Mouse (Mus musculus) layer of hippocampus, adult 2 months (tissue): ENCODE measurements around the gene Lrrc57. TPM values are rescaled to one million over a fixed set of nuclear protein-coding genes. Genes with fewer than 3 reads are reported as not detected.
A peak's percentile ranks its signal among the peaks of the same experiment; 100 is the strongest.

Experiments
- DNase-seq, 2 experiments: peaks; one replicate each; pipeline ENCODE4 v3.0.0; 2022; ENCODE audit warnings: low spot score in 2 of 2
- H3K27ac ChIP-seq: fragments of 200-600 bp; 2 replicates; pipeline ENCODE4 v1.8.1; 2022
- H3K4me3 ChIP-seq: fragments of 200-600 bp; 2 replicates; pipeline ENCODE4 v1.8.1; 2022; ENCODE audit warnings: mild to moderate bottlenecking
- CTCF ChIP-seq: fragments of 200-600 bp; conservative IDR thresholded peaks from 2 replicates; pipeline ENCODE4 v1.8.1; 2022; ENCODE audit warnings: antibody characterized with exemption, mild to moderate bottlenecking, moderate library complexity
- total RNA-seq, 2 experiments: library from RNA; stranded (reverse); gene quantifications; 2 replicates each; pipeline ENCODE4 v1.2.3; 2021

Lrrc57 gene
- total RNA-seq, 2 experiments from 2014 or later: 34.7 to 43.4 TPM

DNA sequence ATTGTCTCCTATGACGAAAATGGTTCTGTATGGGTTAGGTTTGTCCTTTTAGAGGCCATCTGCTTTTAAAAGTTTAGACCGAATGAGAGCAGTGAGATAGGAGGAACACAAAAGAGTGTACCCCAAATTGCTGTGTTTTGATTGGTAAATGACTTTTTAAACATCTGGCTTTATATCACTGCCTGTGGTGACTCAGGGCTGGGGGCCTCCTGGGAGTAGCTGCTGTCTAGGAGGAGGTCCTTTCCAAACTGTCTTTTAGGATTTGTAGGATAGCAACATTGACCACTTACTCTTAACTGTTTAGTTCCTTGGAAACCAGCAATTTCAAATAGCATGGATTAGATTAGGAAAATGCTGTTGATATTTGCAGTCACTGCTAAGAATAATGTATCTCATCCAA is 20.9 kb upstream of the Lrrc57 start:
- TF ChIP-seq CTCF: no peak
- peak overlapping the region; percentile 8 for H3K4me3 ChIP-seq
- no peak for DNase-seq
- peak overlapping the region; percentile 81 for H3K27ac ChIP-seq

DNA sequence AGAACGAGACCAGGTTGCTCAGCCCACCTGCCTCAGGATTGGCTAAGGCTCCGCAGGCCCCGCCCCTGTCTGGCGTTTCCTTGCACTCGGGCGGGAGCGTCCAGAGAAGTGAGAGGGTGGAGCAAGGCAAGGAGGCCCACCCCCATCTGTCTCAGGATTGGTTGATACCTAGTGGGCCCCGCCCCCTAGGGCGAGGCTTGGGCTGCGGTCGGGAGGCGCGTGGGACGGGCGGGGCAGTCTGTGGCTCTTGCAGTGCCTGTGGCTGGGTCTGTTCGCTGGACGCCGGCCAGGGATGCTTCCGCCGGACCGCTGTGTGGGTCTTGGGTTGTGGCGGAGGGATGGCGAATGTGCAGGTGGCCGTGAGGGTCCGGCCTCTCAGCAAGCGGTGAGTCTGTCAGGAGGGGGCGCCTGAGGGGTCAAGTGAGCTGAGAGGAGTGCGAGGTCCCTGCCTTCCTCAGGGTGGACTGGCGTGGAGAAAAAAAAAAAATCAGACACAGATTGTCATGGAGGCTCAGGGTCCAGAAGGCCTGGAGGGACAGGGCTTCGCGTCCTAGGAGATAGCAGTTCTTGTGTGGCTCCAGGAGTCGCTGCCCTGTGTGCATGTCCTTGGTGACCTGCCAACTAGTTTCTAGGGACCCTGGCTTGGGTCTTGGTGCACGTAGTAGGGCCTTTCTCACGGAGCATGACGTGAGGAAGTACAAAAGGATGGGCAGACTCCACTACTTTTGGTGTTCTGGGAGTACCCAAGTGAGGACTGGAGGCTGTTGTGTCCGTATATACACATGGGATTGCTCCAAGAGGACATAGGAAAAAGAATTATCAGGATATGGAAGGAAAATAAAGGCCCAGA is 19.8 kb upstream of the Lrrc57 start, which contains the start of gene Stard9:
Gene Stard9, plus strand, starts transcription at position 236 of the 850 bp plus-strand sequence.
- peak within 1 kb of the TSS; percentile 81 for H3K27ac ChIP-seq
- DNase-seq: peak; percentile 95 to 98
- TF ChIP-seq CTCF: no peak; the same call in none of the 2 replicates
- peak within 1 kb of the TSS; percentile 66 for H3K4me3 ChIP-seq

DNA sequence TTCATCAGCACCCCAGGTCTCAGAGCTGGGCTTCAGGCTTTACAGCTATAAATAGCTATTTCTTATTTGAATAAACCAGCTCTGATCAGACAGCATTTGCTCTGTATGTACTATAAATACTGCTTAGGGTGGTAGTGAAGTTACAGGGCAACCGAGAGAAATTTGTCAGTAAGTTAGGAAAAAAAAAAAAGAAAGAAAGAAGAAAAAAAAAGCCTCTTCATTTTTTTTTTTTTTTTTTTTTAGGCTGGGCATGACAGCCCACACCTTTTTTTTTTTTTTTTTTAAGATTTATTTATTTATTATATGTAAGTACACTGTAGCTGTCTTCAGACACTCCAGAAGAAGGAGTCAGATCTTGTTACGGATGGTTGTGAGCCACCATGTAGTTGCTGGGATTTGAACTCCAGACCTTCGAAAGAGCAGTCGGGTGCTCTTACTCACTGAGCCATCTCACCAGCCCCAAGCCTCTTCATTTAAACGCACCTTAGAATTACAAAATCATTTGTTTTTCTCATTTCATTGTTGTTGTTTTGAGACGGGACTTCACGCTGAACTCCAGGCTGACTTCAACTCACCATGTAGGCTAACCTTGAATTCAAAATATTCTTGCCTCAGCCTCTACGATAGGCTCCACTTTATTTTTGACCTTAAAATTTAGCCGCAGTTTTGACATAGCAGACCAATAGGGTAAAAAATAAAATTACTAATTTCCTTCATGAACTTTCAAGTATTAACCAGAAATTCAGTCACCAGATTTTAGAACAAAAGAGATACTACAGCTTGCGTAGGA is 19.0 kb upstream of the Lrrc57 start:
- no peak for TF ChIP-seq CTCF
- no peak for DNase-seq
- no peak overlapping the region; the same call in 1 of the 2 replicates for H3K27ac ChIP-seq
- H3K4me3 ChIP-seq: peak overlapping the region; percentile 66

DNA sequence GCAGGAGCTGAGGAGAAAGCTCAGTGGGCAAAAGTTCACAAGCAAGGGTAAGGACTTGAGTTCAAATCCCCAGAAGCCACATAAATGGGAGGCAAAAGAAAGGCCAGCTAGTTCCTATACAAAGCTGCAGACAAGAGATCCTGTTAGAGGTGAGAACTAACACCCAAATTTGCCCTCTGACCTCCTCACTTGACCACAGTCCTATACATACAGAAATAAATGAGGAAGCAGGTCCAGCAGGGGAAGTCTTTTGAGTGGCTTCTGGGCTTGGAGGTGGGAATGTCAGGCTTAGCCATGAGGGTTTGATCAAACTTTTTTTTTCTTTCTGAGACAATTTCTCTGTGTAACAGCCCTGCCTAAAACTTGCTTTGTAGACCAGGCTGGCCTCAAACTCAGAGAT is 13.6 kb upstream of the Lrrc57 start:
- Histone ChIP-seq H3K4me3 (no peak overlapping the region), H3K27ac (no peak overlapping the region)
- DNase-seq: no peak
- no peak for TF ChIP-seq CTCF

DNA sequence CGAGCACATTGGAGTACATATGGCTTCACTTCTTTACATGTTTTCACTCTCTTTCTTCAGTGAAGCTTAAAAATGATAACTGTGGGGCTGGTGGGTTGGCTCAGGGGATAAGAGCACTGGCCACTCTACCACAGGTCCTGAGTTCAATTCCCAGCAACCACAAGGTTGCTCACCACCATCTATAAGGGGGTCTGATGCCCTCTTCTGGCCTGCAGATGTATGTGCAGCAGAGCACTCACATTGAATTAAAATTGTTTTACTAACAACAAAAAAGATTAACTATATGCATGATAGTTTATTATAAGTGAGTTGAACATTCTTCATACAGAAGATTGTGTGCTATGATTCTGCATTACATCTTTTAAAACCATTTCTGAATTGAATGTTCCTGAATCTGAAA is 10.2 kb upstream of the Lrrc57 start:
- DNase-seq: no peak
- Histone ChIP-seq H3K4me3 (no peak overlapping the region), H3K27ac (no peak overlapping the region)
- peak; percentile 61 for TF ChIP-seq CTCF

DNA sequence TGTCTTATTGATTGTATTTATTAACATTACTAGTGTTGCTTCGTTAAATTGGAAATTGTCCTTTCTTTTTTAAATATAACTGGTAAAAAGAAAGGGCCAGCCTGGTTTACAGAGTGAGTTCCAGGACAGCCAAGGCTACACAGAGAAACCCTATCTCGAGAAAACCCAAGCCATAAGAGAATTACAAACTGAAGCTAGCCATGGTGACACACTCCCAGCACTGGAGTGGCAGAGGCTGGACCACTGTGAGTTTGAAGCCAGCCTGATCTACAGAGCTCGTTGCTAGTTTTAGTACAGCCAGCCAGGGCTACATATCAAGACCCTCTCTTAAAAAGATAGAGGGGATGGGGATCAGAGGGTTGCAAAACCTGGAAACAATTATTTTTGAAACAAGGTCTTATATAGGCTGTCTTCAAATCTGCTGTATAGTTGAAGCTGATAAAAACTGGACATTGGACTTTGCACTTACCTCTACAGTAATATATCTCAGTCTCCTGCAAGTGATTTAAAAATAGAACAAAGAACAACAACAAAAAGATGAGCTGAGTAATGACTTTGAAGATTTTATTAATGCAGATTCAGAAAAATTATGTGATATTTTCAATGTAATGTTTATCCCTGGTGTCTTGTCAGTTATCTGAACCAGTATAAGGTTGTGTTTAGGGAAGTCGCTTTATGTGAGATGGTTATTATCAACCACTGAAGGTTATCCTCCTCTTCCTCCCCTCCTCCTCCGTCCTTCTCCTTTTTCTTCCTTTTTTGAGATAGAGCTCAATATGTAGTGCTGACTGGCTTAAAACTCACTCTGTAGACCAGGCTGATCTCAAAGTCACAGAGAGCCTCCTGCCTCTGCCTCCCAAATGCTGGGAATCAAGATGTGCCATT is 7.2 kb upstream of the Lrrc57 start:
- TF ChIP-seq CTCF: no peak
- DNase-seq: no peak
- Histone ChIP-seq H3K4me3 (no peak overlapping the region), H3K27ac (no peak overlapping the region)

DNA sequence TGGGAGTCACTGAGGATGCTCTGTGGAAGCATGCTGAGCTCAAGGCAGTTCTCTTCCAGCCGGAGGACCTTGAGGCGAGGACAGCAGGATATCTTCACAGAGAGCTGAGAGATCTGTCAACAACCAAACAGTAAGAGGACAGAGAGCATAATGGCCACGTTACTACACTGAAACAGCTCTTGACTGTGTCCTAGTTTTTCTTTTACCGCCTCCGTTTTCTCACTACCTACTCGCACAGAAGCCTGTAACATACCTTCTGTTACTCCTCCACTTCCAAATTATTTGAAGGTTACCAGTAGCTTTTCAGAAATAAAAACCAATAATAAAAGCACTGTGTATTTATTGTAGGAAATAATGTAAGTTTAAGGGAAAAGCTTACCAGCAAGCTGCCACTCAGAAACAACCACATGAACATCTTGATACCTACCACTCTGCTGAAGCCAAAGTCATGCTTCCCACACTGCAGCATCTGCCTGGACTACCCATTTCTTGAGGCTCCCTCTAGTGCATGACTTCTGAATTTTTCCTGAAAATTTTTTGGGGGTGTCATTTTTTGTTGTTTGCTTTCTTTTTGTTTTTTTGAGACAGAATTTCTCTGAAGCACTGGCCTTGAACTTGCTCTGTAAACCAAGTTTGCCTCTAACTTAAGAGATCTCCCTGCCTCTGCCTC is 3.2 kb downstream of the Lrrc57 start:
- peak; percentile 82 for TF ChIP-seq CTCF
- peak in 1 of 2 experiments; percentile 30 for DNase-seq
- peak overlapping the region; percentile 25; the same call in 1 of the 2 replicates for H3K4me3 ChIP-seq
- H3K27ac ChIP-seq: peak overlapping the region; percentile 80

DNA sequence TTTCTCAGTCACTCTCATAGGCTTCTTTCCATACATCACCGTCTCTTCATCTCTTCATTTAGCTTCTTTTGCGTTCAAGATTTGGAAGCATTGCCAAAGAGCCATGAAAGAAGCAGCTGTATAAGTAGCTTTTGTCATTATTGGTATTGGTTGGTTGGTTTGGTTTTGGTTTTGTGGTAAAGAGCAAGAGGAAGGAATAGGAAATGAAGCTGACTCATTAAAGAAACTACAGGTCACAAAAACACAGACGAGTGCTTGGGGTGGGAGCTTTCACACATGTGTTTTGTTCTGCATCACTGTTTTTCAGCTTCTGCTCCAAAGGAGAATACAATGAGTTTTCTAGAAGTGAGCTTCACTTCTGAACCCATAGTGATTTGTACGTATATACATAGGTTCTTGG is 9.8 kb downstream of the Lrrc57 start:
- Histone ChIP-seq H3K27ac (no peak overlapping the region), H3K4me3 (no peak overlapping the region)
- no peak for DNase-seq
- TF ChIP-seq CTCF: no peak

DNA sequence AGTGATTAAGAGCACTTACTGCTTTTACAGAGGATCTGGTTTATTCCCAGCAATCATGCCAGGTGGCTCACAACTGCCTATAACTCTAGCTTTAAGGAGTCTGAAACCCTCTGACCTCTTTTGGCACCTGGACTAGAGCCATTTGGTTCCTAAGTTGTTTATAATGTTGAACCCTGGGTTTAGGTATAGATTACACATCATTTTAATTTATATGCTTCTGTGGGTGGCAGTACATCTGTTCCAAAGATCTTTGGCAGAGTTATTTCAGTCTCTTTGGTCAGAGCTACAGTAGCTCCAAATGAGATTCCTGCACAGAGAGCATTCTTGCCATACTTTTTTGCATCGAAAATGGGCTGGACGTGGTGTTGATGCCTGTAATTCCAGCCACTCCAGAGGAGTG is 11.6 kb downstream of the Lrrc57 start:
- no peak overlapping the region for H3K4me3 ChIP-seq
- TF ChIP-seq CTCF: no peak
- no peak for DNase-seq
- peak overlapping the region; percentile 25; the same call in 1 of the 2 replicates for H3K27ac ChIP-seq

DNA sequence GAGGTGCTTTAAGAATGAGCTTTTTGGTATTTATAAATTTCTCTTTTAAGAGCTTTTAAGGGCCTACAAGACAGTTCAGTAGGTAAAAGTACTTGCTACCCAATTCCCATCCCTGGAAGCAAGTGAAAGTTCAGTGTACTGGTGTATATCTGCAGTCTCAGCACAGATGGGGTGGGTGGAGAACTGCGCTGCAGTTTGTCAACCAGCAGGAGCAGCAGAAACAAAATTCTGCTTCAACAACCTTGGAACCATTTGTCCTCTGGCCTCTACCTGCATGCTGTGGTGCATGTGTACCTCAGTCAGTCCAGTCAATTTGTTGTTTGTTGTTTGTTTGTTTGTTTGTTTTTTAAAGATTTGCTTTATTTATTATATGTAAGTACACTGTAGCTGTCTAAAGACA is 17.1 kb downstream of the Lrrc57 start:
- DNase-seq: no peak
- peak; percentile 66 for TF ChIP-seq CTCF
- Histone ChIP-seq H3K4me3 (no peak overlapping the region), H3K27ac (peak overlapping the region; percentile 24)

DNA sequence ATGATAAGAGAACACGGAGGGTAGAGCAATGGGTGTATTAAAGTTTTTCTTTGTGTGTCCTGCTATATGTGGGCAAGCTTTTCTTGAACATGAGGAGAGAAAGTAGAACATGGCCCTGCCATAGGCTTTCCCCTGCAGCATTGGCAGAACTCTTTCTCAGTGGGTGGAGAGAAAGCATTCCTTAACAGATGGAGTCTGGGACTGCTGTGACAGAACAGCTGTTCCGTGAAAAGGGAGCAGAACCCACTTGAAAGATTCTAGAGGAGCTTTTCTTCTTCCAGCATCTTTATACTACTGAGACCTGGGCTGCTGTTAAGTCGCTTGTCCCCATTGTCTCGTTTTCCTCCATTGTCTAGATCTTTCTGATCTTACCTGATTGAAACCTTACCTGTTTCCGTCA is 19.6 kb downstream of the Lrrc57 start:
- H3K27ac ChIP-seq: peak overlapping the region; percentile 74
- DNase-seq: peak; percentile 32 to 72
- no peak overlapping the region for H3K4me3 ChIP-seq
- no peak for TF ChIP-seq CTCF

DNA sequence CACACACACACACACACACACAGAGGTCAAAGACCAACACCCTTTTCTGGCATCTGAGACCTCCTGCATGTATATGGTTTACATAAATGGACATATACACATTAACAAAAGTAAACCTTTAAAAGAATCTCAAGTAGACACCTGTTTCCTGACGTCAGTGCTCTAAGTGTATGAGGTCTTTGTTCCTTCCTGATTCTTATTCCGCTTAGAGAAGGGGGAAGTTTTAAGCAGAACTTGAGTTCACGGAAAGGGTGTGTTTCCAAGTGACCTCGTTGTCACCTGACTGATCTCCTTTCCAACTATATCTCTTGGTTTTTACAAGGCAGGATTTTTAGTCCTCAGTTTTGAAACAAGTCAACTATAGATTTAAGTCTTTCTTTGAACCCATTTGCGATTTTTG is 31.0 kb downstream of the Lrrc57 start:
- Histone ChIP-seq H3K27ac (no peak overlapping the region), H3K4me3 (no peak overlapping the region)
- DNase-seq: no peak
- TF ChIP-seq CTCF: no peak
